Comparison of ENCODE assay signal across 8 mouse cellular contexts in the genomic region with DNA sequence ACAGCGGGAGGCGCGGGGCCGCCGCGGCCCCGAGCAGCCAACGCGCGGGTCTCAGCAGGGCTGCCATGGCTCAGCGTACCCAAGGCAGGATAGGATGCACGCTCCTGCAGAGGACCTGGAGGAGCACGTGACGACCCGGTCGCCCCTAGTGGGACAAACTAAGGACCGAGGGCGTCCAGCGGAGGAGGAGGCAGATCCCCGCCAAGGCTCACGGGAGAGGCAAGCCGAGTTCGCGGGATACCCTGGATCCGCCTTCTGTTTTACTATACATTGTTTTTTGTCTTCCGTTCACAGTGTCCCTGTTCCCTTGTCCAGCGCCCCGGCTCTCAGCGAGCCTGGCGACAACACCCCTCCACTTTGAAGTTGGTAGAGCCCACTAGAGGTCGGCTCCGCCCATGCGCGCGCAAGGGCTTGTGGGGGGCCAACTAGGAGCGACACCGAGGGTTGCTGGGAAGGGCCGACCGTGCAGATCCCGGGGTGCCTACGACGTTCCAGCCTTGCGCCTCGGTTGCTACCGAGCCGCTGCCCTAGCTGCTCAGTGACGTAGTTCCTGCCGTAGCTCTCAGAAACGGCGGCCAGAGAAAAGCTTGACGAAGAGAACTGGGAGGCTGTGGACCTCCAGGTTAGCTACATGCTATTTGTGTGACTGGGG. TPM values are rescaled to one million over a fixed set of nuclear protein-coding genes. Genes with fewer than 3 reads are reported as not detected.
DNase-seq lines count a peak whose midpoint lies in the region; ATAC-seq lines count a peak whose summit lies in the region.

Gene Lrpprc, minus strand, starts transcription at position 343 of the 652 bp plus-strand sequence.

- peak within 1 kb of the TSS; percentile 96 for H3K9ac ChIP-seq in heart, embryonic 13.5 days
- H3K9ac ChIP-seq in liver, embryonic 12.5 days: peak within 1 kb of the TSS; percentile 87
- H3K9ac ChIP-seq in stomach, embryonic 15.5 days: peak within 1 kb of the TSS; percentile 82

- no peaks in the 10 kb centered on the region for H3K27me3 ChIP-seq in heart, embryonic 13.5 days (replicated peaks)
- no peaks in the 10 kb centered on the region for H3K27me3 ChIP-seq in liver, embryonic 12.5 days (replicated peaks)
- H3K27me3 ChIP-seq in stomach, embryonic 15.5 days (replicated peaks): no peaks in the 10 kb centered on the region

- H3K4me3 ChIP-seq in brown adipose tissue, adult 24 weeks (ENCODE audit: insufficient read depth, low read depth, low read length): peak within 1 kb of the TSS; percentile 77
- H3K4me3 ChIP-seq in heart, embryonic 13.5 days: peak within 1 kb of the TSS; percentile 99
- peak within 1 kb of the TSS; percentile 96 for H3K4me3 ChIP-seq in liver, embryonic 12.5 days
- peak within 1 kb of the TSS; percentile 100 for H3K4me3 ChIP-seq in stomach, embryonic 15.5 days (replicated peaks)

- H3K4me2 ChIP-seq in heart, embryonic 13.5 days: peak within 1 kb of the TSS; percentile 94
- H3K4me2 ChIP-seq in liver, embryonic 12.5 days: peak within 1 kb of the TSS; percentile 74
- H3K4me2 ChIP-seq in stomach, embryonic 15.5 days: peak within 1 kb of the TSS; percentile 78

- H3K9me3 ChIP-seq in heart, embryonic 13.5 days: no peaks in the 10 kb centered on the region
- H3K9me3 ChIP-seq in liver, embryonic 12.5 days (replicated peaks): no peaks in the 10 kb centered on the region
- H3K9me3 ChIP-seq in stomach, embryonic 15.5 days: no peaks in the 10 kb centered on the region

- H3K27ac ChIP-seq in brown adipose tissue, adult 24 weeks (replicated peaks; ENCODE audit: low read depth, low read length): peak within 1 kb of the TSS; percentile 95
- H3K27ac ChIP-seq in heart, embryonic 13.5 days (replicated peaks): peak within 1 kb of the TSS; percentile 83
- H3K27ac ChIP-seq in liver, embryonic 12.5 days: peak within 1 kb of the TSS; percentile 87
- H3K27ac ChIP-seq in stomach, embryonic 15.5 days: peak within 1 kb of the TSS; percentile 82

- H3K36me3 ChIP-seq in heart, embryonic 13.5 days: peaks cover 12% of the 10 kb centered on the region
- peaks cover 39% of the 10 kb centered on the region for H3K36me3 ChIP-seq in liver, embryonic 12.5 days
- H3K36me3 ChIP-seq in stomach, embryonic 15.5 days: no peaks in the 10 kb centered on the region

- under 1% methylated on average over 51 of the region's 51 CpGs for WGBS in heart, embryonic 13.5 days
- WGBS in liver, embryonic 12.5 days (ENCODE audit: insufficient replicate concordance): under 1% methylated on average over 51 of the region's 51 CpGs
- WGBS in stomach, embryonic 15.5 days: under 1% methylated on average over 51 of the region's 51 CpGs

- ATAC-seq in heart, embryonic 13.5 days (ENCODE audit: extremely low read depth, insufficient number of reproducible peaks, low FRiP score, low TSS enrichment): peak; percentile 97
- ATAC-seq in liver, embryonic 12.5 days: peak; percentile 97
- peak; percentile 98 for ATAC-seq in stomach, embryonic 15.5 days (ENCODE audit: insufficient read depth, low FRiP score, low read depth)

- H3K4me1 ChIP-seq in brown adipose tissue, adult 24 weeks (ENCODE audit: control insufficient read depth, insufficient read depth, insufficient read length, low read length): no peaks in the 10 kb centered on the region; the same call in 1 of the 2 replicates
- H3K4me1 ChIP-seq in heart, embryonic 13.5 days: peaks cover 24% of the 10 kb centered on the region
- H3K4me1 ChIP-seq in liver, embryonic 12.5 days: peaks cover 50% of the 10 kb centered on the region
- peaks cover 15% of the 10 kb centered on the region for H3K4me1 ChIP-seq in stomach, embryonic 15.5 days

- DNase-seq in CD4-positive, CD25-positive, alpha-beta regulatory T cell, adult 2 months (ENCODE audit: low read depth, low spot score): peak; percentile 97
- peak; percentile 61 for DNase-seq in fat pad, adult 2 months (ENCODE audit: extremely low read depth, low read depth, low spot score)
- peak; percentile 96 for DNase-seq in kidney, postnatal 10 days
- DNase-seq in natural killer cell, adult 2 months (ENCODE audit: low spot score in 2 of 2): peak; percentile 96 to 97

RNA-seq across cellular contexts. Expression of gene Lrpprc, which starts in this region (rescaled TPM):
- 66.6 and 85.5 TPM in 2 replicates for polyA plus RNA-seq in brown adipose tissue, adult 24 weeks (2012; ENCODE audit: insufficient read depth, insufficient read length, missing spikeins)
- polyA plus RNA-seq in heart, embryonic 13.5 days (2015; fragmentation: Nextera tagmentation; extraction: Ambion mirVana): 53.3 and 54.8 TPM in 2 replicates
- polyA plus RNA-seq in liver, embryonic 12.5 days (2016; fragmentation: Nextera tagmentation; extraction: Ambion mirVana): 64.9 and 68.2 TPM in 2 replicates
- 44.2 and 50.6 TPM in 2 replicates for polyA plus RNA-seq in stomach, embryonic 15.5 days (2015; fragmentation: Nextera tagmentation; extraction: Ambion mirVana)

Comparison
In these comparisons a context has a peak if more than half of its experiments do, and no peak if none do; other contexts are left out.
1. Peak in every context shown above with its lines: DNase-seq, ATAC-seq, H3K4me3 ChIP-seq and H3K27ac ChIP-seq.